Mouse (Mus musculus) ES-E14 (cell line): ENCODE data around the gene Casc1. TPM values are rescaled to one million over a fixed set of nuclear protein-coding genes. Genes with fewer than 3 reads are reported as not detected.

ENCODE experiments used
- DNase-seq: peaks from one replicate; pipeline ENCODE4 v3.0.0-alpha.2; 2013; ENCODE audit warnings: low read depth, low spot score
- H3K27ac ChIP-seq: 2 replicates; pipeline ENCODE4 v1.5.1; 2012; ENCODE audit warnings: low read depth, mild to moderate bottlenecking, low read length, moderate library complexity, mixed read lengths; ENCODE audit not compliant: poor library complexity, insufficient read depth, severe bottlenecking
- H3K36me3 ChIP-seq: 2 replicates; pipeline ENCODE4 v1.6.1; 2012; ENCODE audit warnings: mild to moderate bottlenecking, low read length, moderate library complexity, mixed read lengths; ENCODE audit not compliant: control insufficient read depth, poor library complexity, insufficient read depth, severe bottlenecking
- H3K4me1 ChIP-seq, 2 experiments: fragments of 150-350 bp in 1 of 2; sonication (generic) in 1 of 2; 2 replicates each; pipeline ENCODE4 v1.6.1; 2012; ENCODE audit warnings: low read length in 2 of 2, mild to moderate bottlenecking in 1 of 2, mixed read lengths in 1 of 2; ENCODE audit not compliant: control insufficient read depth in 2 of 2, insufficient read depth in 2 of 2, poor library complexity in 1 of 2
- H3K4me3 ChIP-seq, 2 experiments: fragments of 150-350 bp in 1 of 2; sonication (generic) in 1 of 2; 2 replicates each; pipeline ENCODE4 v1.5.1; 2012; ENCODE audit warnings: low read length in 2 of 2, low read depth in 1 of 2, mild to moderate bottlenecking in 1 of 2, mixed read lengths in 1 of 2; ENCODE audit not compliant: insufficient read depth in 1 of 2, poor library complexity in 1 of 2, severe bottlenecking in 1 of 2
- H3K9ac ChIP-seq: 2 replicates; pipeline ENCODE4 v1.6.1; 2012; ENCODE audit warnings: low read depth, mild to moderate bottlenecking, low read length, mixed read lengths; ENCODE audit not compliant: poor library complexity, insufficient read depth, severe bottlenecking
- H3K9me3 ChIP-seq: fragments of 150-350 bp; sonication (generic); 2 replicates; pipeline ENCODE4 v1.6.1; 2012; ENCODE audit warnings: low read depth, mild to moderate bottlenecking, low read length; ENCODE audit not compliant: control insufficient read depth, insufficient read depth
- CHD2 ChIP-seq: IDR thresholded peaks from 2 replicates; pipeline ENCODE4 v1.6.1; 2014; ENCODE audit warnings: mild to moderate bottlenecking, low read depth, low read length, inconsistent platforms
- HCFC1 ChIP-seq: IDR thresholded peaks from 2 replicates; pipeline ENCODE4 v1.6.1; 2012; ENCODE audit warnings: low read length, inconsistent platforms, borderline replicate concordance; ENCODE audit not compliant: insufficient read depth
- MAFK ChIP-seq: IDR thresholded peaks from 2 replicates; pipeline ENCODE4 v1.6.1; 2014; ENCODE audit warnings: mild to moderate bottlenecking, low read depth, low read length, inconsistent platforms; ENCODE audit not compliant: insufficient read depth
- ZC3H11A ChIP-seq: IDR thresholded peaks from 2 replicates; pipeline ENCODE4 v1.6.1; 2012; ENCODE audit warnings: low read depth, mild to moderate bottlenecking, inconsistent platforms, low read length, borderline replicate concordance
- ZNF384 ChIP-seq: IDR thresholded peaks from 2 replicates; pipeline ENCODE4 v1.6.1; 2012; ENCODE audit warnings: low read depth, low read length, inconsistent platforms
- in situ Hi-C, 2 experiments: fragments of 600-800 bp; cut with MboI; formaldehyde crosslinking; loops; one replicate each; pipeline ENCODE4 v1.15.1; 2025; ENCODE audit warnings: low sequenced_read_pairs in 2 of 2, inconsistent platforms in 1 of 2; ENCODE audit not compliant: unreplicated experiment in 2 of 2
- total RNA-seq: library from RNA; depleted of rRNA; stranded (reverse); fragments of 300-350 nt; gene quantifications from 2 replicates; pipeline ENCODE4 v1.2.3, GENCODE M21; 2012

The Casc1 gene
- total RNA-seq, 1 experiment, result 0.80 TPM

- Histone ChIP-seq H3K4me3 (0 out of 4 replicates have a peak overlapping the region, but pooled peaks of 1 of the 2 experiments have one; percentile 26), H3K4me1 (peaks cover 4% of the 10 kb centered on the region in 2 experiments; a peak in 2 of 4 replicates), H3K9ac (0 out of 2 replicates have a peak overlapping the region, but pooled peaks have one; percentile 27), H3K36me3 (no peaks in the 10 kb centered on the region), H3K9me3 (no peaks in the 10 kb centered on the region), H3K27ac (no peak overlapping the region)
- DNase-seq, result no peak
- in situ Hi-C loops, result loop anchor here in 1 of 2 experiments (10.0 kb wide), 1 partner anchor 157 kb away; no protein-coding TSS in a partner anchor
- no peak for TF ChIP-seq HCFC1
- peak; percentile 43; the same call in 1 of the 2 replicates for TF ChIP-seq ZC3H11A
These were observed 23.4 kb downstream of the Casc1 start for GRCm38 (mm10) chr6:145187093-145188088.

- in situ Hi-C loops, result loop anchor here in 1 of 2 experiments (10.0 kb wide), 1 partner anchor 159 kb away; no protein-coding TSS in a partner anchor
- DNase-seq, result no peak
- TF ChIP-seq ZC3H11A (no peak), CHD2 (no peak), ZNF384 (no peak), HCFC1 (no peak), MAFK (no peak)
- Histone ChIP-seq H3K9me3 (no peaks in the 10 kb centered on the region), H3K9ac (no peak overlapping the region), H3K36me3 (no peaks in the 10 kb centered on the region), H3K4me3 (no peak overlapping the region), H3K4me1 (peaks cover 4% of the 10 kb centered on the region in 2 experiments; a peak in 2 of 4 replicates), H3K27ac (no peak overlapping the region)
These were observed 24.7 kb downstream of the Casc1 start for GRCm38 (mm10) chr6:145186096-145186495.

GRCm38 (mm10) chr6:145182044-145182443 lies 28.8 kb downstream of the Casc1 start:
- in situ Hi-C loops, result loop anchor here in 1 of 2 experiments (10.0 kb wide), 1 partner anchor 163 kb away; no protein-coding TSS in a partner anchor
- H3K27ac ChIP-seq, result no peak overlapping the region
- no peak for DNase-seq
- H3K4me1 ChIP-seq, result peaks cover 2 to 15% of the 10 kb centered on the region in 2 experiments; a peak in 2 of 4 replicates
- no peak overlapping the region for H3K9ac ChIP-seq
- no peaks in the 10 kb centered on the region for H3K36me3 ChIP-seq
- TF ChIP-seq ZNF384, result no peak
- TF ChIP-seq ZC3H11A, result no peak
- no peak for TF ChIP-seq CHD2
- no peak for TF ChIP-seq HCFC1
- no peaks in the 10 kb centered on the region for H3K9me3 ChIP-seq
- no peak overlapping the region for H3K4me3 ChIP-seq

- DNase-seq, result peak; percentile 69
- no peak overlapping the region for H3K27ac ChIP-seq
- no peak overlapping the region for H3K9ac ChIP-seq
- no peaks in the 10 kb centered on the region for H3K36me3 ChIP-seq
- peak overlapping the region; percentile 41 to 42; a peak in 3 of 4 replicates for H3K4me3 ChIP-seq
- in situ Hi-C loops, result loop anchor here in 1 of 2 experiments (10.0 kb wide), 1 partner anchor 165 kb away; no protein-coding TSS in a partner anchor
- no peak for TF ChIP-seq CHD2
- TF ChIP-seq ZC3H11A, result peak; percentile 64; the same call in 1 of the 2 replicates
- peaks cover 6 to 30% of the 10 kb centered on the region in 2 experiments for H3K4me1 ChIP-seq
- no peaks in the 10 kb centered on the region for H3K9me3 ChIP-seq
These were observed 31.1 kb downstream of the Casc1 start for GRCm38 (mm10) chr6:145179665-145180064.
